Mouse (Mus musculus) intestine, postnatal 0 days (tissue): ENCODE measurements around the gene Gm10563. TPM values are rescaled to one million over a fixed set of nuclear protein-coding genes. Genes with fewer than 3 reads are reported as not detected.

Experiments
- ATAC-seq: fragments of 200-750 bp; cut with Nextera tagmentation; 2 replicates; pipeline ENCODE4 v1.8.0; 2017; ENCODE audit warnings: mild to moderate bottlenecking, moderate TSS enrichment, moderate library complexity
- H3K27ac ChIP-seq: fragments of 300-500 bp; sonication (generic); 2 replicates; pipeline ENCODE4 v1.5.1; 2014; ENCODE audit warnings: mild to moderate bottlenecking, low read depth, low read length, moderate library complexity
- H3K27me3 ChIP-seq: fragments of 300-500 bp; sonication (generic); replicated peaks from 2 replicates; pipeline ENCODE4 v1.6.1; 2014; ENCODE audit warnings: low read length, mixed read lengths; ENCODE audit not compliant: control insufficient read depth, insufficient read depth
- H3K36me3 ChIP-seq: fragments of 300-500 bp; sonication (generic); 2 replicates; pipeline ENCODE4 v1.6.1; 2014; ENCODE audit warnings: mild to moderate bottlenecking, moderate library complexity; ENCODE audit not compliant: control insufficient read depth, insufficient read depth
- H3K4me1 ChIP-seq: fragments of 300-500 bp; sonication (generic); replicated peaks from 2 replicates; pipeline ENCODE4 v1.6.1; 2014; ENCODE audit warnings: antibody characterized with exemption, low read length, mixed read lengths; ENCODE audit not compliant: control insufficient read depth, insufficient read depth
- H3K4me2 ChIP-seq: fragments of 300-500 bp; sonication (generic); replicated peaks from 2 replicates; pipeline ENCODE4 v1.6.1; 2014; ENCODE audit warnings: low read depth, mild to moderate bottlenecking, moderate library complexity
- H3K4me3 ChIP-seq: fragments of 300-500 bp; sonication (generic); 2 replicates; pipeline ENCODE4 v1.5.1; 2014; ENCODE audit warnings: low read depth, low read length
- H3K9ac ChIP-seq: fragments of 300-500 bp; sonication (generic); 2 replicates; pipeline ENCODE4 v1.6.1; 2014; ENCODE audit warnings: mild to moderate bottlenecking, low read depth, low read length
- H3K9me3 ChIP-seq: fragments of 300-500 bp; sonication (generic); 2 replicates; pipeline ENCODE4 v1.6.1; 2016; ENCODE audit warnings: mixed run types; ENCODE audit not compliant: control insufficient read depth
- CTCF ChIP-seq: sonication (generic); IDR thresholded peaks from 2 replicates; pipeline ENCODE4 v1.5.1; 2016; ENCODE audit warnings: low read depth, mild to moderate bottlenecking, control low read depth, antibody characterized with exemption, moderate library complexity
- WGBS: fragments of 180-500 bp; shearing (Covaris S2); extraction: QIAGEN DNeasy Blood & Tissue Kit; methylation state at CpG from one replicate; pipeline ENCODE4 v1.1.7; 2014; 5-methylcytosine and 5-hydroxymethylcytosine counted together
- polyA plus RNA-seq: library from polyadenylated mRNA; unstranded; fragments of >200 nt; fragmentation: Nextera tagmentation; extraction: Ambion mirVana; gene quantifications from 2 replicates; pipeline ENCODE4 v1.2.1, GENCODE M21; 2015

Gene Gm10563
- polyA plus RNA-seq, 1 experiment from 2014 or later, result not detected

DNA sequence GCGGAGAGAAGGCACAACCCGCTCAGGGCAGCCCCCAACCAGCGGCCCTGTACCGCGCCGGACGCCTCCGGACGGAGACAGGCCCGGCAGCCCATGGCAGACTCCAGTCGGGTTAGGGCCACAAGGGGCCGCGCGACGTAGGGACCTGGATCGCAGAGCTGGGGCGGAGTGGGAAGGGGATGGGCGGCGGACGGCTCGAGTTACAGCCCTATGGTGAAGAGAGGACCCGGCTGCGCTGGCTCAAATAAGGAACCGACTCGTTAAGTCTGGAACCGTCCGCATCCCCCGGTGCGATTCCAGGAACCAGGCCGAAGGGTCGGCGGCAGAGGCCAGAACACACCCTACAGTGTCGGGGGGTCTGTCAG is 7.9 kb upstream of the Gm10563 start, which contains the start of gene Mmp23:
TSS of gene Mmp23 (minus strand) at position 299 of the 365 bp plus-strand sequence.
- H3K27me3 ChIP-seq, result 0 out of 2 replicates have a peak, but pooled peaks cover 10% of the 10 kb centered on the region
- 2% methylated on average over 33 of the region's 33 CpGs for WGBS
- H3K4me3 ChIP-seq, result peak within 1 kb of the TSS; percentile 43
- H3K9me3 ChIP-seq, result no peaks in the 10 kb centered on the region
- H3K4me1 ChIP-seq, result peaks cover 17% of the 10 kb centered on the region
- no peak for ATAC-seq
- peak; percentile 50 for TF ChIP-seq CTCF
- peak within 1 kb of the TSS; percentile 89 for H3K4me2 ChIP-seq
- peaks cover 53% of the 10 kb centered on the region for H3K36me3 ChIP-seq
- H3K9ac ChIP-seq, result peak within 1 kb of the TSS; percentile 64
- H3K27ac ChIP-seq, result peak within 1 kb of the TSS; percentile 74

GRCm38 (mm10) chr4:155652283-155653085 is 7.3 kb upstream of the Gm10563 start:
- Histone ChIP-seq H3K4me3 (peak overlapping the region; percentile 43), H3K27ac (peak overlapping the region; percentile 66; the same call in 1 of the 2 replicates), H3K4me2 (peak overlapping the region; percentile 89), H3K27me3 (0 out of 2 replicates have a peak, but pooled peaks cover 10% of the 10 kb centered on the region), H3K4me1 (peaks cover 17% of the 10 kb centered on the region), H3K9me3 (no peaks in the 10 kb centered on the region), H3K36me3 (peaks cover 53% of the 10 kb centered on the region), H3K9ac (peak overlapping the region; percentile 64)
- no peak for TF ChIP-seq CTCF
- 33% methylated on average over 36 of the region's 36 CpGs for WGBS
- no peak for ATAC-seq

DNA sequence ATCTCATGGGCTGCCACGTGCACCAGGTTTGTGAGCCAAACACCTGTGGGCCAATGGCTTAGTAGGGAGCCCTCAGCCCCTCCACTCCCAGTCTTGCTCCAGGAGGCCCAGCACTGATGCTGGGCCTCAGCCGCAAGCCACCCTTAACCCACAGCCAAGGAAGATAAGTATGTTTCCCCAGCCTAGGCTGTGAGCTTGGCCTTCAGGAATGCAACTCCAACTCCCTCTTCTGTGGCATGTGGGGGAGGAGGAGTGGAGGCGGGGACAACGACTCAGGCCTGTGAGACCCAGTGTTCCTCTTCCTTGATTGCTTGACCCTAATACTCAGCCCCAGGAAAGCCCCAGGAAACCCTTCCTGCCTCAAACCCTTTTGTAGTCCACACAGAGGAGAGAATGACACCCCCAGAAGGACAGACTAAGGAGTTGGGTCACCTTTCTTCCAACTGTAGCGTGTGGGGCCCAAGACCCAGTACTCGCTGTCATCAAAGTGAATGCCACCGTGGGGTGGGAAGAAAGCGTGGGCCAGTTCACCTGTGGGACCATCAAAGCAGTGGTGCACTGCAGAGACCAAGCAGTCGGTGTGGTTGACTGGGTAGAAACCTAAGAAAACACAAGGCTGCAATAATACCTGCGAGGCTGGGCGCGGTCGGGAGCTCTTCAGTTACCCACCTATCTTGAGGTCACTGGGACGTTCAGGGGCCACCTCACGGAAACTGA is 6.5 kb upstream of the Gm10563 start:
- Histone ChIP-seq H3K27me3 (0 out of 2 replicates have a peak, but pooled peaks cover 10% of the 10 kb centered on the region), H3K9ac (no peak overlapping the region), H3K27ac (peak overlapping the region; percentile 60), H3K4me1 (peaks cover 17% of the 10 kb centered on the region), H3K4me3 (0 out of 2 replicates have a peak overlapping the region, but pooled peaks have one; percentile 43), H3K36me3 (peaks cover 51% of the 10 kb centered on the region), H3K9me3 (no peaks in the 10 kb centered on the region), H3K4me2 (peak overlapping the region; percentile 89)
- peak; percentile 62 for ATAC-seq
- 35% methylated on average over 15 of the region's 15 CpGs for WGBS
- no peak for TF ChIP-seq CTCF

DNA sequence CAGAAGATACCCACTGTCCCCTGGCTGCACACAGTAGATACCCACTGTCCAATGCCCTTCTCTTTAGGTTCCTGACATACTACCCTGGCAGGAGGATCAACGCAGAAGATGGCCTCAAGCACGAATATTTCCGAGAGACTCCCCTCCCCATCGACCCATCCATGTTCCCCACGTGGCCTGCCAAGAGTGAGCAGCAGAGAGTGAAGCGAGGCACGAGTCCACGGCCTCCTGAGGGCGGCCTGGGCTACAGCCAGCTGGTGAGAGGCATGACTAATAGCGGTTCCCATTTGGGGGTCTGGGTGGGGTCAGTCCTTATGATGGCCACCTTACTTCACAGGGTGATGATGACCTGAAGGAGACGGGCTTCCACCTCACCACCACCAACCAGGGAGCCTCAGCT is 4.1 kb upstream of the Gm10563 start:
- ATAC-seq, result no peak
- H3K4me3 ChIP-seq, result no peak overlapping the region
- TF ChIP-seq CTCF, result no peak
- peak overlapping the region; percentile 28; the same call in 1 of the 2 replicates for H3K27ac ChIP-seq
- H3K9me3 ChIP-seq, result no peaks in the 10 kb centered on the region
- 0 out of 2 replicates have a peak, but pooled peaks cover 10% of the 10 kb centered on the region for H3K27me3 ChIP-seq
- H3K4me1 ChIP-seq, result peaks cover 14% of the 10 kb centered on the region
- no peak overlapping the region for H3K9ac ChIP-seq
- WGBS, result 88% methylated on average over 11 of the region's 11 CpGs
- H3K36me3 ChIP-seq, result peaks cover 51% of the 10 kb centered on the region
- H3K4me2 ChIP-seq, result no peak overlapping the region

DNA sequence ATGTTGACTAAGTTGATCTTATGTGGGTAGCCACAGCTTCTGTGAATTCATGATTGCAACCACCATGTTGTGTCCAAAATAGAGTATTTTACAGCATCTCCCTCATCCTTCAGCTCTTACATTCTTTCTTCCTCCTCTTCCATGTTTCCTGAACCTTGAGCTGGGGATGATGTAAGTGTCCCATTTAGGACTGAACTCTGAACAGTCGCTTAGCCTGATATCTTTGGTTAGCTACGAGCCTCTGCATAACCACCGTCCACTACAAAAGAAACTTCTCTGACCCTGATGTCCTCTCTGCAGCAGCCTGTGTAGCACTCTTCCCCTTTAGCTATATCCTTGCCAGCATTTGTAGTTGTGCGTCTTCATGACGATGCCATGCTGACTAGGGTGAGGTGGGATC is 513 bp upstream of the Gm10563 start:
- 79% methylated on average over 5 of the region's 5 CpGs for WGBS
- ATAC-seq, result peak; percentile 18; the same call in 1 of the 2 replicates
- H3K4me2 ChIP-seq, result no peak overlapping the region
- no peaks in the 10 kb centered on the region for H3K27me3 ChIP-seq
- H3K27ac ChIP-seq, result 0 out of 2 replicates have a peak overlapping the region, but pooled peaks have one; percentile 28
- H3K36me3 ChIP-seq, result peaks cover 69% of the 10 kb centered on the region
- H3K9me3 ChIP-seq, result no peaks in the 10 kb centered on the region
- H3K4me3 ChIP-seq, result no peak overlapping the region
- H3K9ac ChIP-seq, result no peak overlapping the region
- no peak for TF ChIP-seq CTCF
- no peaks in the 10 kb centered on the region for H3K4me1 ChIP-seq

DNA sequence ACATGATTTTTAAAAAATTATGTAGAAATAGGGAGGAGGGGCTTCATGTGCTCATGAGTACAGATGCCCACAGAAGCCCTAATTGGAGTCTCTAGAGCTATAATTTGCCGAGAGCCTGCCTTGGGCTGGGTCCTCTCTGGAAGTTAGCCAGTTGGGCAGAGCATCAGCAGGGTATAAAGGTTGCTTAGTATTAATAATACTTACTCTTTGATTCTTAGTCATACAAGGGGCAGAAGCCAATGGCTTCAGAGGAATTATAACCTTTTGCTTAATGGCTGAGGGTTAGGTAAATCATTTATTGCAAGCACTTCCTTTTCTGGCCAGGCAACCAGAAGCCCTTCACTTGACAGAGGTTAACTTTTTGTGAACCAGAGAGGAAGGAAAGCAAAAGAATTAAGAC is 1.7 kb downstream of the Gm10563 start:
- Histone ChIP-seq H3K9ac (no peak overlapping the region), H3K9me3 (no peaks in the 10 kb centered on the region), H3K4me2 (no peak overlapping the region), H3K27ac (peak overlapping the region; percentile 41; the same call in 1 of the 2 replicates), H3K36me3 (peaks cover 64% of the 10 kb centered on the region), H3K4me1 (no peaks in the 10 kb centered on the region), H3K27me3 (no peaks in the 10 kb centered on the region), H3K4me3 (no peak overlapping the region)
- 44% methylated on average over 1 of the region's 1 CpGs for WGBS
- peak; percentile 49; the same call in 1 of the 2 replicates for ATAC-seq
- no peak for TF ChIP-seq CTCF
